Mouse (Mus musculus): ENCODE data around the gene Cep112. TPM values are rescaled to one million over a fixed set of nuclear protein-coding genes. Genes with fewer than 3 reads are reported as not detected.

Gene Cep112
- total and polyA plus RNA-seq, 2 experiments from 2014 or later = 10.7 to 11.2 TPM

DNA sequence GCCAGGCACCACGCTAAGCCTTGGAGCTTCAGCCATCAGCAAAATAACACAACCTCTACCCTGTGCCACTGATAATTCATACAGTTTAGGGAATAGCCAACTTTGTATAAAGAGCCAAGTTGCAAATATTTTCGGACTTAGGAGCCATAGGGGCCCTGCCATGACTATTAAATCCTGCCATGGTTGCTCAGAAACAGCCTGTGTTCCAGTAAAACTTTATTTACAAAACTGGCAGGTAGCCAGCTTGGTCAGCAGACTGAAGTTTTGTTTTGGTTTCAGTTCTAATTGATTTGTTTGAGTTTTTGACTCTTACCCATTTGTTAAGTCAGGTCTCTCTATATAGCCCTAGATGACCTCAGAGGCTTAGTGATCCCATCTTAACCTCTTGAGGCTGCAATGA, 421.0 kb downstream of the Cep112 start:
- Histone ChIP-seq H3K4me3 (ENCODE audit: low read length) (no peak overlapping the region), H3K4me1 (ENCODE audit: insufficient read depth, low read length) (no peaks in the 10 kb centered on the region), H3K9ac (replicated peaks; ENCODE audit: low read length) (no peak overlapping the region), H3K27ac (no peak overlapping the region), H3K9me3 (ENCODE audit: low read length) (no peaks in the 10 kb centered on the region), H3K4me2 (ENCODE audit: low read depth, low read length) (no peak overlapping the region), H3K27me3 (ENCODE audit: insufficient read depth, low read length) (no peaks in the 10 kb centered on the region), H3K36me3 (ENCODE audit: insufficient read depth, low read length) (no peaks in the 10 kb centered on the region)
- WGBS = 45% methylated on average over 2 of the region's 2 CpGs
- TF ChIP-seq CTCF (IDR thresholded peaks at IDR 0.05; ENCODE audit: low read depth) = no peak
- ATAC-seq (no peak), DNase-seq (ENCODE audit: low spot score) (peak; percentile 60)

DNA sequence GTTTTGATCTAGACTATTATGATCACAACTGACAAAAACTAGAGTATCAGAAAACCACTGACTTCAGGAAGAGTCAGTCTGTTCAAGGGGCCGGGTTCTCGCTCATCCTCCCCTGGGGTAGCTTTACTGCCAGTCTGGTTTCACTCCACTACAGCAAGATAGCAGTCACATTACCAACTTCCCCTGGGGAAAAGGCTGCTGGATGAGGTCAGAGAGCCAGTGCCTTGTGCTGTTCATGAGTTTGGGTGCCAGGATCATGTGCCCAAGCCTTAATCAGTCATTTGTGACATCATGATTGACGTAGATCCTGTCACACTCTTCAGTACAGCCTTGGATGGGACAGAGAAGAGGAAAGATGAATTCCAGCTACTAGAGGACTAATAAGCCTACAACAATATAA, 421.5 kb downstream of the Cep112 start:
- Histone ChIP-seq H3K9ac (replicated peaks; ENCODE audit: low read length) (no peak overlapping the region), H3K9me3 (ENCODE audit: low read length) (no peaks in the 10 kb centered on the region), H3K4me2 (ENCODE audit: low read depth, low read length) (no peak overlapping the region), H3K4me3 (ENCODE audit: low read length) (no peak overlapping the region), H3K4me1 (ENCODE audit: insufficient read depth, low read length) (no peaks in the 10 kb centered on the region), H3K36me3 (ENCODE audit: insufficient read depth, low read length) (no peaks in the 10 kb centered on the region), H3K27ac (no peak overlapping the region), H3K27me3 (ENCODE audit: insufficient read depth, low read length) (no peaks in the 10 kb centered on the region)
- no peak for TF ChIP-seq CTCF (IDR thresholded peaks at IDR 0.05; ENCODE audit: low read depth)
- DNase-seq (ENCODE audit: low spot score) (no peak), ATAC-seq (no peak)
- WGBS = 84% methylated on average over 3 of the region's 3 CpGs

DNA sequence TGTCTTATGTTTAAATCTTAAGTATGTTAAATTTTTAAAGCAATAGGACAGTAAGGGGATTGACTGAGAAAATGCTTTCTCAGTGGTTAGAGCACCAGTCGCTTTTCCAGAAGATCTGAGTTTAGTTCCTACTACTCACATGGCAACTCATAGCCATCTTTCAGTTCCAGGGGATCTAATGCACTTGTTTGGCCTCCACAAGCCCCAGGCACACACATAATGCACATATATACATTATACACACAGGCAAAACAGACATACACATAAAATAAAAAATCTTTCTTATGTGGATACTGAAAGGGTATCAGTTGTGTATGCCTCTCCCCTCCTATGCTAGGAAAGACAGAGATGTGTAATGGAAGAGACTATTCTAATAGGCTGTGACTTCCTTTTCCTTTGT, 426.8 kb downstream of the Cep112 start:
- Histone ChIP-seq H3K27me3 (ENCODE audit: insufficient read depth, low read length) (no peaks in the 10 kb centered on the region), H3K9me3 (ENCODE audit: low read length) (no peaks in the 10 kb centered on the region), H3K4me2 (ENCODE audit: low read depth, low read length) (no peak overlapping the region), H3K4me3 (ENCODE audit: low read length) (no peak overlapping the region), H3K4me1 (ENCODE audit: insufficient read depth, low read length) (no peaks in the 10 kb centered on the region), H3K27ac (no peak overlapping the region), H3K36me3 (ENCODE audit: insufficient read depth, low read length) (no peaks in the 10 kb centered on the region), H3K9ac (replicated peaks; ENCODE audit: low read length) (no peak overlapping the region)
- DNase-seq (ENCODE audit: low spot score) (no peak), ATAC-seq (no peak)
- WGBS = 92% methylated on average over 1 of the region's 1 CpGs
- no peak for TF ChIP-seq CTCF (IDR thresholded peaks at IDR 0.05; ENCODE audit: low read depth)

DNA sequence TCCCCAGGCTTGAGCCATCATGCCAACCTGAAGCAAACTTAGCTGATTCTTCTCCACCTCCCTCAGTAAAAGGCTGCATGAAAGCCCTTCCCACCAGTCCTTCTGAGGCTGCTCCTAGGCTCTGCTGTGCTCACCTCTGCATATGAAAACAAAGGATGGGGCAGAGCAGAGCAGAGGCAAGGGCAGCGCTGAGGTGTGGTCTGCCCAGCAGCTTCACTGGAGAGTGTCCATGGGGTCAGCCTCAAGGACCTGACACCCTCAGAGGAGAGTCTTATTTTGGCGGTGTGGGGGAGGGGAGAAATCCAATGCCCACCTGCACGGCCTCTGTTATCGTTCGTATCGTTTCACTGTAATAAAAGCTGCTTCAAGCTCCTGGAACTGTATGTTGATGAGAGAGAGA, 432.3 kb downstream of the Cep112 start:
- Histone ChIP-seq H3K27me3 (ENCODE audit: insufficient read depth, low read length) (no peaks in the 10 kb centered on the region), H3K27ac (no peak overlapping the region), H3K4me1 (ENCODE audit: insufficient read depth, low read length) (peaks cover 9% of the 10 kb centered on the region), H3K9ac (replicated peaks; ENCODE audit: low read length) (no peak overlapping the region), H3K4me2 (ENCODE audit: low read depth, low read length) (no peak overlapping the region), H3K9me3 (ENCODE audit: low read length) (no peaks in the 10 kb centered on the region), H3K4me3 (ENCODE audit: low read length) (no peak overlapping the region), H3K36me3 (ENCODE audit: insufficient read depth, low read length) (no peaks in the 10 kb centered on the region)
- DNase-seq (ENCODE audit: low spot score) (no peak), ATAC-seq (no peak)
- WGBS = 45% methylated on average over 6 of the region's 6 CpGs
- TF ChIP-seq CTCF (IDR thresholded peaks at IDR 0.05; ENCODE audit: low read depth) = no peak

DNA sequence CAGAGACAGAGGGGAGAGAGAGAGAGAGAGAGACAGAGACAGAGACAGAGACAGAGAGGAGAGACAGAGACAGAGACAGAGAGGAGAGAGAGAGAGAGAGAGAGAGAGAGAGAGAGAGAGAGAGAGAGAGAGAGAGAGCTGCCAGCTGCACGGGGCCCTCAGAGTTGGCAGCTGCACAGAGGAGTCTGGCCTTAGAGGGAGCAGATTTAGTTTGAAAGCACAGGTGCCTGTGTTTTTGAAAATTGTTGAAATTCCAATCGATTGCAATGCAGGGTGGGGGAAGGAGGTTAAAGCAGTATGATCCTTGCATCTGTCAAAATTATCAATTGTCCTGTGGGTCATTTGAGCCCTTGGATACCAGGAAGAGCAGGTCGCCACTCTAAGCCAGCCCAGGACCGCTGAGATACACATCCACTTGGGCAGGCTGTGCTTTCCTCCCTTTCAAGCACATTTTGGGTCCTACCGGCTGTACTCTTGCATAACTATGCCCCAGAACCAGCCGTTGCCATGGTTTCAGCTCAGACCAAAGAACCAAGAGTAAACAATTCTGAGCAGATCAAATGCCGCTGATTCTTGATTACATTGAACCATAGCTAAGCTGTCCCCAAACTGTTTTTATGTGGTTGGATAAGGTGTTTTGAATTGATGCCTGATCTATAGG, 432.8 kb downstream of the Cep112 start:
- Histone ChIP-seq H3K4me1 (ENCODE audit: insufficient read depth, low read length) (peaks cover 9% of the 10 kb centered on the region), H3K36me3 (ENCODE audit: insufficient read depth, low read length) (no peaks in the 10 kb centered on the region), H3K4me2 (ENCODE audit: low read depth, low read length) (no peak overlapping the region), H3K27me3 (ENCODE audit: insufficient read depth, low read length) (no peaks in the 10 kb centered on the region), H3K9me3 (ENCODE audit: low read length) (no peaks in the 10 kb centered on the region), H3K4me3 (ENCODE audit: low read length) (no peak overlapping the region), H3K9ac (replicated peaks; ENCODE audit: low read length) (no peak overlapping the region), H3K27ac (peak overlapping the region; percentile 58)
- peak; percentile 67 for DNase-seq (ENCODE audit: low spot score)
- 29% methylated on average over 7 of the region's 7 CpGs for WGBS
- TF ChIP-seq CTCF (IDR thresholded peaks at IDR 0.05; ENCODE audit: low read depth) = no peak
- peak; percentile 51 for ATAC-seq

DNA sequence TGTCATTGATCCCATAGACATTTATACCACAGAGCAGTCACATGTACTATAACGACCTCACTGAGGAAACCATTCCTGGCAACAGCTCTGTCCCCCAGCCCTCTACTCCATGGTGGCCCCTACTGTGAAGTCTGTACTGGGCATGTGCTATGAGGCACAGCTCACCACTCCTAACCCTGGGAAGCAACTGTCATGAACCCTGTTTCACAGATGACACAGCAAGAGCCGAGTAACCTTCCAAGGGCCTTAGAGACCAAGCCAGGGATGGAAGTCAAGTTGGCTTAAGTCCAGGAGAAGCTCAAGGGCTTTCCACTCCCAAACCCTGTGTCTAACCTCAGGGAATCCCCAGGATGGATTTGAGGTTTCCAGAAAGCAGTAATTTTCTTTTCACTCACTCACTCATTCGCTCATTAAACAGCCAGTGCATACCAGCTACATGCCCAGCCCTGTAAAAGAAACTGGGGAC, 433.4 kb downstream of the Cep112 start:
- WGBS = 39% methylated on average over 3 of the region's 3 CpGs
- Histone ChIP-seq H3K36me3 (ENCODE audit: insufficient read depth, low read length) (no peaks in the 10 kb centered on the region), H3K4me3 (ENCODE audit: low read length) (no peak overlapping the region), H3K27ac (peak overlapping the region; percentile 58; the same call in 1 of the 2 replicates), H3K4me1 (ENCODE audit: insufficient read depth, low read length) (peaks cover 9% of the 10 kb centered on the region), H3K9ac (replicated peaks; ENCODE audit: low read length) (no peak overlapping the region), H3K27me3 (ENCODE audit: insufficient read depth, low read length) (no peaks in the 10 kb centered on the region), H3K4me2 (ENCODE audit: low read depth, low read length) (no peak overlapping the region), H3K9me3 (ENCODE audit: low read length) (no peaks in the 10 kb centered on the region)
- ATAC-seq (peak; percentile 69), DNase-seq (ENCODE audit: low spot score) (peak; percentile 11)
- no peak for TF ChIP-seq CTCF (IDR thresholded peaks at IDR 0.05; ENCODE audit: low read depth)

DNA sequence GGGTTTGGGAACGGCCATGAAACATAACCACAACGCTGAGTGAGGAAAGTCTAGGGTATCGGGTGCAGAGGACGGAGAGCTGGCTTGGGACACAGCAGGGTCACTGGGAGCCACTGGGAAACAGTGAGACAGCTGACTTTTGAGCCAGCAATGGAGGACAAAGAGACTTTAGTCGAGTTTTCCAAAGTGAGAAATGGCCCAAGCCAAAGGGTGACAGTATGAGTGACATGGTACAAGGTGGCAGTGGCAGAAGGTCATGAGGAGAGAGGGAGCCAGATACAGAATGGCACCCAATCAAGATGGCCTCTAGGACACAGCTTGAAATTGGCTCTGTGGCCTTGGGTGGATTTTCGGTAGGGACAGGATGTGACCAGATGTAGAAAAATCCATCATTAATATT, 433.9 kb downstream of the Cep112 start:
- peaks cover 9% of the 10 kb centered on the region for H3K4me1 ChIP-seq (ENCODE audit: insufficient read depth, low read length)
- DNase-seq (ENCODE audit: low spot score) (no peak), ATAC-seq (no peak)
- no peak overlapping the region for H3K9ac ChIP-seq (replicated peaks; ENCODE audit: low read length)
- 73% methylated on average over 6 of the region's 6 CpGs for WGBS
- H3K9me3 ChIP-seq (ENCODE audit: low read length) = no peaks in the 10 kb centered on the region
- no peaks in the 10 kb centered on the region for H3K27me3 ChIP-seq (ENCODE audit: insufficient read depth, low read length)
- no peak overlapping the region for H3K27ac ChIP-seq
- H3K4me2 ChIP-seq (ENCODE audit: low read depth, low read length) = no peak overlapping the region
- no peak for TF ChIP-seq CTCF (IDR thresholded peaks at IDR 0.05; ENCODE audit: low read depth)
- H3K4me3 ChIP-seq (ENCODE audit: low read length) = no peak overlapping the region
- no peaks in the 10 kb centered on the region for H3K36me3 ChIP-seq (ENCODE audit: insufficient read depth, low read length)

All from hindbrain, postnatal 0 days (tissue).